Mouse (Mus musculus): ENCODE results near the gene Gm12184. TPM values are rescaled to one million over a fixed set of nuclear protein-coding genes. Genes with fewer than 3 reads are reported as not detected.
A peak's percentile ranks its signal among the peaks of the same experiment; 100 is the strongest.
"Not testable (repeated sequence)": the region's sequence is repeated elsewhere in the genome, so short reads cannot be mapped to it uniquely, and the experiment has no call there.

Gene Gm12184
- polyA plus RNA-seq, 1 experiment from 2014 or later: 5.0 TPM

DNA sequence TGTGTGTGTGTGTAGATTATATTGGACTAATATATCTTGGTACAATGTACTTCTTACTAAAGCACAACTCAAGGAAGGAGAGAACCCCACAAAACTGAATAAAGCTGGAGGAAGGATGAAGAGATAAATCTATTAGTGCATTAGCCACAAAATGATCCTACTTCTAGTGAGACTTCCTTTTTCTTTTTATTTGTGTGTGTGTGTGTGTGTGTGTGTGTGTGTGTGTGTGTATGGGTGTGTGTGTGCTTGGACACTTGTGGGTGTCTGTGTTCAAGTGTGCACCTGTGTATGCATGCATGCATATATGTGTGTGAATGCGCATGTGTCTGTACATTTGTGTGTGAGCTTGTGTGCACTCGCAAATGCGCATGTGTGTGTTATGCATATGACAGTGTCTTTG, 33.3 kb downstream of the Gm12184 start:
- Histone ChIP-seq H3K4me1 (peaks cover 54% of the 10 kb centered on the region), H3K27me3 (replicated peaks) (no peaks in the 10 kb centered on the region), H3K36me3 (no peaks in the 10 kb centered on the region), H3K9ac (no peak overlapping the region), H3K4me2 (no peak overlapping the region), H3K9me3 (replicated peaks) (no peaks in the 10 kb centered on the region), H3K4me3 (no peak overlapping the region), H3K27ac (no peak overlapping the region)
- ATAC-seq: no peak
- 91% methylated on average over 3 of the region's 3 CpGs for WGBS (ENCODE audit: insufficient replicate concordance)

DNA sequence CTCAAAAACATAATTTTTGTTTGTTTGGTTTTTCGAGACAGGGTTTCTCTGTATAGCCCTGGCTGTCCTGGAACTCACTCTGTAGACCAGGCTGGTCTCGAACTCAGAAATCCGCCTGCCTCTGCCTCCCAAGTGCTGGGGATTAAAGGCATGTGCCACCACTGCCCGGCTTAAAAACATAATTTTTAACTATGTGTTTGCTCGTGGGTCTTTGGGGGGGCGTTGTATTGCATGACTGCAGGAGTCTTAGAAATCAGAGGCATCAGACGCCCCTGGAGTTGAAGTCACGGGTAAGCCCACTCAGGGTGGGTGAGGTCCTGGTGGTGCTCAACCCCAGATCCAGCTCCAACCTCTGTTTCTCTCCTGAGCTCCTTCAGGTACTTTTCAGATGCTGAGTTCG, 34.6 kb downstream of the Gm12184 start:
- H3K36me3 ChIP-seq; H3K4me2 ChIP-seq; H3K9ac ChIP-seq; ATAC-seq; H3K9me3 ChIP-seq (replicated peaks); H3K27ac ChIP-seq; H3K27me3 ChIP-seq (replicated peaks); H3K4me3 ChIP-seq: not testable (repeated sequence)
- peaks cover 48% of the 10 kb centered on the region for H3K4me1 ChIP-seq
- 76% methylated on average over 9 of the region's 9 CpGs for WGBS (ENCODE audit: insufficient replicate concordance)

DNA sequence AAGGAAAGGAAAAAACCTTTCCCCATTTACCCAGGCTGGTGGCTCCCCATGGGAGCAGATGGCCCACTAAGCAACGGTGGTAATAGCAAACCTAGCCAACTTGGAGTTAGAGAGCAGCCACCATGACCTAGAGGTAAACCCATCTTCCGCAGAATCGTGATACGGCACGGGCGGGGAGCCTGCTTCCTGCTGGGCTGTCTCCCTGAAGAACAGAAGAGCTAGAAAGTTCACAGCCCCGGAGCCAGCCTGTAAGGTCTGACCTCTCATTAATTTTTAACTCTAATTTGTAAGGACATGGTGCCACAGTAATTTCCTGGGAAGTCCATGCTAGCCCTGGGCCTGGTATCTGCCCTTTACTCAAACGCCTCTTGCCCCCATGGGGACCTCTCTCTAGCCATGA, 35.5 kb downstream of the Gm12184 start:
- no peaks in the 10 kb centered on the region for H3K36me3 ChIP-seq
- peak overlapping the region; percentile 60 for H3K4me2 ChIP-seq
- H3K27me3 ChIP-seq (replicated peaks): no peaks in the 10 kb centered on the region
- H3K9ac ChIP-seq: no peak overlapping the region
- peak overlapping the region; percentile 28; the same call in 1 of the 2 replicates for H3K4me3 ChIP-seq
- no peak for ATAC-seq
- 44% methylated on average over 8 of the region's 8 CpGs for WGBS (ENCODE audit: insufficient replicate concordance)
- H3K9me3 ChIP-seq (replicated peaks): no peaks in the 10 kb centered on the region
- H3K27ac ChIP-seq: no peak overlapping the region
- peaks cover 40% of the 10 kb centered on the region for H3K4me1 ChIP-seq

DNA sequence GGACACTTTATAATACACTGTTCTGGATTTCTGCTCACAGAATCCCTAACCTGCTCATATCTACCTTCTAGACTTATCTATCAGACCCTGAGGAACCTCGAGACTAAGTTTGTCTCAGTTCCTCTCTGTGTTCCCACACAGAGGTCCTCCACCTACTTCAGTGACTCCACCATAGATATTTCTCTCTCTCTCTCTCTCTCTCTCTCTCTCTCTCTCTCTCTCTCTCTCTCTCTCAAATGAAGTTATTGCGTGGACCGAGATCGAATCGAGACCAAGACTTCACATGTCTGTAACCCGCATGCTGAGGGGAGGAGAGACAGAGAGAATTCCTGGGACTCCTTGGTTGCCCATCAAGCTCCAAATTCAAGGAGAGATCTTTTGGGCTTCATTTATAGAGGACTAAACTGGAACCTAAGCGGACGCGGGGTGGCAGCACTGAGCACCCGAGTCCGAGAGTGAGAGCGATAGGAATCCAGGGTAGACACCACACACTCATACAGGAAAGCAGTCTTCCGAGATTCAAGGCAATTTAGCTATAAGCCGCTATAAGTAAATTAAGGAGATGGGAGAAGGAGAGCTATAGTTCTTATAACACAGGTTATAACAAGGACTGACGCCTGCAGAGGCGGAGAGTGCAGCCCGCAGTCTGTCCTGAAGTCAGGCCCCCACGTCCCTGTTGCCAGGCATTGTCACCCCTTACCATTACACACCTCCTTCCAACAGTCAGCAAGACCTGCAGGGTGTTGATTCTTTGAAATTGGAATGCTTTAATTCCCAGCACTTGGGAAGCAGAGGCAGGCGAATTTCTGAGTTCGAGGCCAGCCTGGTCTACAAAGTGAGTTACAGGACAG, 36.3 kb downstream of the Gm12184 start:
- peaks cover 40% of the 10 kb centered on the region for H3K4me1 ChIP-seq
- H3K9me3 ChIP-seq (replicated peaks): no peaks in the 10 kb centered on the region
- peak; percentile 61 for ATAC-seq
- H3K27ac ChIP-seq: no peak overlapping the region
- peak overlapping the region; percentile 28 for H3K4me3 ChIP-seq
- peak overlapping the region; percentile 60 for H3K4me2 ChIP-seq
- no peaks in the 10 kb centered on the region for H3K27me3 ChIP-seq (replicated peaks)
- H3K36me3 ChIP-seq: no peaks in the 10 kb centered on the region
- whole genome bisulfite sequencing (ENCODE audit: insufficient replicate concordance): 17% methylated on average over 20 of the region's 20 CpGs
- H3K9ac ChIP-seq: no peak overlapping the region

DNA sequence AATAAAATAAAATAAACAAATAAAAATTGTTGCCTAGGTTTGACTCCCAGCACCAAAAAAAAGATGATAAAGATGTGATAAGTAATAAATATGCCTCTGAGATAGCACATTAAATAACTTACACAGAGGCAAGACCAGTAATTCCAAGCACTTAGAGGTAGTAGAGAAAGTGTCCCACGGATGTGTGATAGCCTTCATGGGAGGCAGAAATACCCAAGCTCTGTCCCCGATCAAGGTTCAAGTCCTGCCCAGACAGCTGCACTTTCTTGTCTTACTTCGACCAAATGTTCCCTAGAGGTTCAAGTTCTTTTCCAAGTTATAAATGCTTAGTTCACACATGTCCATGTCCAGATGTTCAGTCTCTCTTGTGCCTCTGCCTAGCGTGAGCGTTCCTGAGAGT, 37.2 kb downstream of the Gm12184 start:
- WGBS (ENCODE audit: insufficient replicate concordance): 80% methylated on average over 5 of the region's 5 CpGs
- H3K27me3 ChIP-seq (replicated peaks): no peaks in the 10 kb centered on the region
- no peak for ATAC-seq
- H3K4me3 ChIP-seq: no peak overlapping the region
- H3K9me3 ChIP-seq (replicated peaks): no peaks in the 10 kb centered on the region
- peaks cover 40% of the 10 kb centered on the region for H3K4me1 ChIP-seq
- no peak overlapping the region; the same call in 1 of the 2 replicates for H3K9ac ChIP-seq
- H3K4me2 ChIP-seq: peak overlapping the region; percentile 70; the same call in 1 of the 2 replicates
- no peaks in the 10 kb centered on the region for H3K36me3 ChIP-seq
- H3K27ac ChIP-seq: no peak overlapping the region

DNA sequence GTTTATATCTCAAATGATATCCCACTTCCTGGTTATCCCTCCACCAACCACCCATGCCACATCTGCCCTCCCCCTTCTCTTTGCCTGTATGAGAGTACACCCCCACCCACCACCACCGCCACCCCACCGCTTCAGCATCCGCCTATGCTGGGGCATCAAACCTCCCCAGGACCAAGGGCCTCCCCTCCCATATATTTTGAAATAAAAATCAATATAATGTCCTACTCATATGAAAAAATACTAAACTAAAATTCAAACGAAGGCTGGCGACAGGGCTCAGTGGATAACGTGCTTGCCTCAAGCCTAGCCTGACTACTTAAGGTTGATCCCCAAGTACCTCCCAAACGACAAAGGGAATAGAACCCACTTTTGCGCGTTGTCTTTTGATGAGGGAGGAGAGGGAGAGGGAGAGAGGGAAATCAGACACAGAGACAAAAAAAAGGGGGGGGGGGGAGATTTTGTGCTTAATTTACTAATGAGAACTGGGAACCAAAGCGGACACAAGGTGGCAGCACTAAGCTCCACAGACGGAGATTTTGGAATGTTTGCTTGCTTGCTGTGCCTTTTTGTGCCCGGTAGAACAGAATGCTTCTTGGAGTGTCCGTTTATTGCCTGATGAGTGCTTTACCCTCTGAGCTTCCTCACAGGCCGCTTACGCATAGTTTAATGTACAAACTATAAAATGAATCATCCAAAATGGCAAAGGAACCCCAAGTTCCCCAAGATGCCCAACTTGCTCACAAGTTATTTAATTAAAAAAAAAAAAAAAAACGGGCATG, 38.0 kb downstream of the Gm12184 start:
- WGBS (ENCODE audit: insufficient replicate concordance): 8% methylated on average over 16 of the region's 16 CpGs
- H3K4me3 ChIP-seq: peak overlapping the region; percentile 51
- no peaks in the 10 kb centered on the region for H3K36me3 ChIP-seq
- peak overlapping the region; percentile 70 for H3K4me2 ChIP-seq
- H3K4me1 ChIP-seq: peaks cover 40% of the 10 kb centered on the region
- H3K27ac ChIP-seq: peak overlapping the region; percentile 31; the same call in 1 of the 2 replicates
- no peaks in the 10 kb centered on the region for H3K9me3 ChIP-seq (replicated peaks)
- no peaks in the 10 kb centered on the region for H3K27me3 ChIP-seq (replicated peaks)
- peak; percentile 60; the same call in 1 of the 2 replicates for ATAC-seq
- H3K9ac ChIP-seq: peak overlapping the region; percentile 65

DNA sequence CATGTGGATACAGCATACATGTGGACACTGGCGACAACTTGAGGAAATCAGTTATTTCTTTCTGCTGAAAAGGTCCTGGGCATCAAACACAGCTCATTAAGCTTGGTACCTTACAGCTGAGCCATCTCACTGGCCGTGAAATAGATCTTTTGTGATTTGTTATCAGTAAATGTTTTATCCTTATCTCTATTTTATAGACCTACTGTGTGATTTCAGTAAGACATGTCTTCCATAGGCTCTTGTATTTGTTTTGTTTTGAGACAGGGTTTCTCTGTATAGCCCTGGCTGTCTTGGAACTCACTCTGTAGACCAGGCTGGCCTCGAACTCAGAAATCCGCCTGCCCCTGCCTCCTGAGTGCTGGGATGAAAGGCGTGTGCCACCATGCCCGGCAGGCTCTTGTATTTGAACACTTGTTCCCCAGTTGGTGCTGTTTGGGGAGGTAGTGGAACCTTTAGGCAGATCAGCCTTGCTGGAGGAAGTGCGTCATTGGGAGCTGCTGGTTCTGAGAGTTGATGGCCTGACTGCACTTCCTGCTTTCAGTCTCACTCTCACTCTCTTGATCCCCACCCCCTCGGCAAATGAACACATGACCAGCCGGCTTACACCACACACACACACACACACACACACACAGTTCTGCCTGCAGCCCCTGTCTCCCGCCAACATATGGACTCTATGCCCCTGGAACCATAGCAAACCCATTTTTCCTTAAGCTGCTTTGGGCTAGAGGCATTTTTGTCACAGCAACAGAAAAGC, 38.8 kb downstream of the Gm12184 start:
- WGBS (ENCODE audit: insufficient replicate concordance): 36% methylated on average over 10 of the region's 10 CpGs
- H3K4me3 ChIP-seq: peak overlapping the region; percentile 51
- H3K27me3 ChIP-seq (replicated peaks): no peaks in the 10 kb centered on the region
- peak overlapping the region; percentile 70 for H3K4me2 ChIP-seq
- peak; percentile 66 for ATAC-seq
- H3K27ac ChIP-seq: peak overlapping the region; percentile 31; the same call in 1 of the 2 replicates
- no peaks in the 10 kb centered on the region for H3K9me3 ChIP-seq (replicated peaks)
- H3K36me3 ChIP-seq: no peaks in the 10 kb centered on the region
- peaks cover 40% of the 10 kb centered on the region for H3K4me1 ChIP-seq
- H3K9ac ChIP-seq: peak overlapping the region; percentile 65; the same call in 1 of the 2 replicates

DNA sequence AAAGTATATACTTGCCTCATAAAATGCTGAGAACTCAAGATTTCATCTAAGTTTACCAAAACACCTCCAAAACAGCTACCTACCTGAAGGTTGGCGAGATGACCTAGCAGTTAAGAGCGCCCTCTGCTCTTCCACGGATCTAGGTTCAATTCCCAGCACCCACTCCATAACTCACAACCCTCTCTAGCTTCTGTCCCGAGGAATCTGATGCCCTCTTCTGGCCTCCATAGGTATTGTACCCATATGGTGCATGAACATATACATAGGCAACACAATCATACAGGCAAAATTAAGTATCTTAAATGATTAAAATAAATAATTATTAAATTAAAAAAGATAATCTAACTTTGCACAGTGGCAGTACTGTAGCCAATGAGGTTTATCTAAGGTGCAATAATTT, 44.2 kb downstream of the Gm12184 start:
- no peak for ATAC-seq

DNA sequence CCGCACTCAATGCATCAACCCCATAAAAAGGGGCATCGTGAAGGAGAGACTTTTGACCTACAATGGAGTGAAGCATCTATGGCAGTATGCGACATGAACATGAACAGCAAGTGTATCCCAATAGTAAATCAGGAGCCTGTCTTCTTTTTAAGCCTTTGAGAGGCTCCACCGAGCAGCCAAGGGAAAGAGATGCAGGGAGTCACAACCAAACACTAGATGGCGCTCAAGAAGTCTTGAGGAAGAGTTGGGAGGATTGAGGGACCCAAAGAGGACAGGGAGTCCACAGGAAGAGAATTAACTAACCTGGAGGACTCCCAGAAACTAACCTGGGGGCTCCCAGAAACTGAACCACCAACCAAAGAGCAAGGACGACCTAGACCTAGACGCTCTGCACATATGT, 47.0 kb downstream of the Gm12184 start:
- Histone ChIP-seq H3K27ac (no peak overlapping the region), H3K27me3 (replicated peaks) (no peaks in the 10 kb centered on the region), H3K4me2 (no peak overlapping the region), H3K4me3 (no peak overlapping the region), H3K36me3 (no peaks in the 10 kb centered on the region), H3K9me3 (replicated peaks) (no peaks in the 10 kb centered on the region), H3K9ac (no peak overlapping the region), H3K4me1 (no peaks in the 10 kb centered on the region)
- ATAC-seq: no peak
- 26% methylated on average over 7 of the region's 7 CpGs for WGBS (ENCODE audit: insufficient replicate concordance)

More for the DNA sequence above, 44.2 kb downstream of the Gm12184 start:
- 76% methylated on average over 4 of the region's 4 CpGs for WGBS (ENCODE audit: insufficient replicate concordance)
- Histone ChIP-seq H3K9me3 (replicated peaks) (no peaks in the 10 kb centered on the region), H3K27me3 (replicated peaks) (no peaks in the 10 kb centered on the region), H3K4me1 (no peaks in the 10 kb centered on the region), H3K27ac (no peak overlapping the region), H3K9ac (no peak overlapping the region), H3K4me3 (no peak overlapping the region), H3K4me2 (no peak overlapping the region), H3K36me3 (no peaks in the 10 kb centered on the region)

DNA sequence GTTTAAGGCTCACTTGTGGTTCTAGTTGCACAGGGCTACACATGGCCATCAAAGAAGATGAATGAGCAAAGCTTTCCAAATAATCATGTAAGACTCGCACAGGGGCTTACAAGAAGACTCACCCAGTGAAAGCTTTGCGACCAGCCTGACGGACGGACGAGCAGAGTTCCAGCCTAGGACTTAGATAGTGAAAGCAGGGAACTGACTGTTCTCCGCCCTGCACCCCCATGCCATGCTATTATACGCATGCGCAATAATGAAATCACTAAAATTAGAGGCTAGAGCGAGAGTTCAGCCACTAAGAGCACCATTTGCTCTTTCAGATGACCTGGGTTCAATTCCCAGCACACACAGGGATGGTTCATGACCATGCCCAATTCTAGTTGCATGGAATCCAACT, 49.2 kb downstream of the Gm12184 start:
- Histone ChIP-seq H3K36me3 (no peaks in the 10 kb centered on the region), H3K4me2 (no peak overlapping the region), H3K27me3 (replicated peaks) (no peaks in the 10 kb centered on the region), H3K4me1 (peaks cover 5% of the 10 kb centered on the region), H3K9me3 (replicated peaks) (no peaks in the 10 kb centered on the region), H3K4me3 (no peak overlapping the region), H3K27ac (no peak overlapping the region), H3K9ac (no peak overlapping the region)
- WGBS (ENCODE audit: insufficient replicate concordance): 81% methylated on average over 9 of the region's 9 CpGs
- ATAC-seq: no peak

DNA sequence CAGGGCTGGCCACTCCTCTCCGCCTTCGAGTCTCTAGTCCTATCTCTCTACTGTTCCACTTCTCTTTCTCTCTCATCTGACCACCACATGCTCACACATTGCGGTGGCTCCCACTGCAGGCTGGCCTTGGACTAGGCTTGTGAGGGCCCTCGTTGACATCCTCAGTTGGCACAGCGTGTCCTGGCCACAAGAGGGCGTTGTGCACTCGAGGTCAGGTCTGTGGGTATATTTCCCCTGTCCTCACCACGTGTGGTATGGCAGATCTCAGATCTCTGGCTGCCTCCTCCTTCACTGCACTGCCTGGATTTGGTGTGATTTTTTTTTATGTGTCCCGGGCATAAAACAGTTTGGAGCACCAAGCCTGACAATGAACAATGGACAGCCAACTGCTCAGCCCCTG, 49.8 kb downstream of the Gm12184 start:
- Histone ChIP-seq H3K36me3 (no peaks in the 10 kb centered on the region), H3K4me2 (no peak overlapping the region), H3K4me3 (no peak overlapping the region), H3K9ac (no peak overlapping the region), H3K27ac (no peak overlapping the region), H3K9me3 (replicated peaks) (no peaks in the 10 kb centered on the region), H3K4me1 (peaks cover 10% of the 10 kb centered on the region), H3K27me3 (replicated peaks) (no peaks in the 10 kb centered on the region)
- 0 out of 2 replicates have a peak, but pooled peaks have one; percentile 13 for ATAC-seq
- 33% methylated on average over 9 of the region's 9 CpGs for WGBS (ENCODE audit: insufficient replicate concordance)

Measured in liver, embryonic 12.5 days (tissue).